Mouse (Mus musculus): Measurements from ENCODE around the gene Stmnd1. TPM values are rescaled to one million over a fixed set of nuclear protein-coding genes. Genes with fewer than 3 reads are reported as not detected.

Stmnd1 gene
- polyA plus RNA-seq, 1 experiment from 2014 or later: not detected

- H3K27ac ChIP-seq (replicated peaks; ENCODE audit: low read depth, low read length): no peak overlapping the region
- DNase-seq (ENCODE audit: low spot score): no peak
- H3K9me3 ChIP-seq (replicated peaks; ENCODE audit: control insufficient read depth, low read length): no peaks in the 10 kb centered on the region
- H3K36me3 ChIP-seq (replicated peaks; ENCODE audit: control insufficient read depth, insufficient read depth, low read depth, low read length): no peaks in the 10 kb centered on the region
- ATAC-seq (replicated peaks; ENCODE audit: insufficient number of reproducible peaks, low FRiP score, low TSS enrichment, low read depth): no peak
- no peak overlapping the region for H3K4me2 ChIP-seq (ENCODE audit: low read depth, low read length)
- no peak overlapping the region for H3K4me3 ChIP-seq (ENCODE audit: low read depth, low read length)
- no peaks in the 10 kb centered on the region; the same call in 1 of the 2 replicates for H3K4me1 ChIP-seq (ENCODE audit: control insufficient read depth, insufficient read depth, low read length)
- no peaks in the 10 kb centered on the region for H3K27me3 ChIP-seq (ENCODE audit: control insufficient read depth, insufficient read depth, low read length)
- WGBS: 69% methylated on average over 3 of the region's 3 CpGs
- H3K9ac ChIP-seq (replicated peaks; ENCODE audit: low read length): no peak overlapping the region
These were observed 5.2 kb upstream of the Stmnd1 start for GRCm38 (mm10) chr13:46268341-46268740.

- 60% methylated on average over 7 of the region's 7 CpGs for WGBS
- ATAC-seq (replicated peaks; ENCODE audit: insufficient number of reproducible peaks, low FRiP score, low TSS enrichment, low read depth): no peak
- Histone ChIP-seq H3K4me2 (ENCODE audit: low read depth, low read length) (no peak overlapping the region), H3K4me3 (ENCODE audit: low read depth, low read length) (no peak overlapping the region), H3K4me1 (ENCODE audit: control insufficient read depth, insufficient read depth, low read length) (peaks cover 3% of the 10 kb centered on the region), H3K9ac (replicated peaks; ENCODE audit: low read length) (no peak overlapping the region), H3K27me3 (ENCODE audit: control insufficient read depth, insufficient read depth, low read length) (no peaks in the 10 kb centered on the region), H3K9me3 (replicated peaks; ENCODE audit: control insufficient read depth, low read length) (no peaks in the 10 kb centered on the region), H3K36me3 (replicated peaks; ENCODE audit: control insufficient read depth, insufficient read depth, low read depth, low read length) (no peaks in the 10 kb centered on the region), H3K27ac (replicated peaks; ENCODE audit: low read depth, low read length) (no peak overlapping the region)
- no peak for DNase-seq (ENCODE audit: low spot score)
These were observed 4.6 kb upstream of the Stmnd1 start for GRCm38 (mm10) chr13:46268815-46269445.

- Histone ChIP-seq H3K36me3 (replicated peaks; ENCODE audit: control insufficient read depth, insufficient read depth, low read depth, low read length) (no peaks in the 10 kb centered on the region), H3K4me1 (ENCODE audit: control insufficient read depth, insufficient read depth, low read length) (peaks cover 3% of the 10 kb centered on the region), H3K9me3 (replicated peaks; ENCODE audit: control insufficient read depth, low read length) (no peaks in the 10 kb centered on the region), H3K27me3 (ENCODE audit: control insufficient read depth, insufficient read depth, low read length) (no peaks in the 10 kb centered on the region), H3K9ac (replicated peaks; ENCODE audit: low read length) (peak overlapping the region; percentile 26; the same call in 1 of the 2 replicates), H3K4me2 (ENCODE audit: low read depth, low read length) (peak overlapping the region; percentile 43), H3K27ac (replicated peaks; ENCODE audit: low read depth, low read length) (no peak overlapping the region), H3K4me3 (ENCODE audit: low read depth, low read length) (peak overlapping the region; percentile 13; the same call in 1 of the 2 replicates)
- no peak for ATAC-seq (replicated peaks; ENCODE audit: insufficient number of reproducible peaks, low FRiP score, low TSS enrichment, low read depth)
- WGBS: 6% methylated on average over 17 of the region's 17 CpGs
- DNase-seq (ENCODE audit: low spot score): peak; percentile 68
These were observed 589 bp upstream of the Stmnd1 start for GRCm38 (mm10) chr13:46272811-46273452.

- H3K4me3 ChIP-seq (ENCODE audit: low read depth, low read length): no peak overlapping the region
- ATAC-seq (replicated peaks; ENCODE audit: insufficient number of reproducible peaks, low FRiP score, low TSS enrichment, low read depth) (no peak), DNase-seq (ENCODE audit: low spot score) (no peak)
- no peak overlapping the region for H3K9ac ChIP-seq (replicated peaks; ENCODE audit: low read length)
- H3K4me1 ChIP-seq (ENCODE audit: control insufficient read depth, insufficient read depth, low read length): peaks cover 3% of the 10 kb centered on the region
- no peak overlapping the region for H3K27ac ChIP-seq (replicated peaks; ENCODE audit: low read depth, low read length)
- no peak overlapping the region for H3K4me2 ChIP-seq (ENCODE audit: low read depth, low read length)
- no peaks in the 10 kb centered on the region for H3K36me3 ChIP-seq (replicated peaks; ENCODE audit: control insufficient read depth, insufficient read depth, low read depth, low read length)
- 92% methylated on average over 4 of the region's 4 CpGs for WGBS
- H3K9me3 ChIP-seq (replicated peaks; ENCODE audit: control insufficient read depth, low read length): no peaks in the 10 kb centered on the region
- H3K27me3 ChIP-seq (ENCODE audit: control insufficient read depth, insufficient read depth, low read length): no peaks in the 10 kb centered on the region
These were observed 2.2 kb downstream of the Stmnd1 start for GRCm38 (mm10) chr13:46275701-46276100.

- Histone ChIP-seq H3K27me3 (ENCODE audit: control insufficient read depth, insufficient read depth, low read length) (no peaks in the 10 kb centered on the region), H3K4me3 (ENCODE audit: low read depth, low read length) (no peak overlapping the region), H3K27ac (replicated peaks; ENCODE audit: low read depth, low read length) (no peak overlapping the region), H3K9me3 (replicated peaks; ENCODE audit: control insufficient read depth, low read length) (no peaks in the 10 kb centered on the region), H3K9ac (replicated peaks; ENCODE audit: low read length) (no peak overlapping the region), H3K4me1 (ENCODE audit: control insufficient read depth, insufficient read depth, low read length) (no peaks in the 10 kb centered on the region), H3K36me3 (replicated peaks; ENCODE audit: control insufficient read depth, insufficient read depth, low read depth, low read length) (no peaks in the 10 kb centered on the region), H3K4me2 (ENCODE audit: low read depth, low read length) (no peak overlapping the region)
- ATAC-seq (replicated peaks; ENCODE audit: insufficient number of reproducible peaks, low FRiP score, low TSS enrichment, low read depth) (no peak), DNase-seq (ENCODE audit: low spot score) (no peak)
- WGBS: 90% methylated on average over 2 of the region's 2 CpGs
These were observed 9.0 kb downstream of the Stmnd1 start for GRCm38 (mm10) chr13:46282543-46282942.

GRCm38 (mm10) chr13:46287801-46288200 is 14.3 kb downstream of the Stmnd1 start:
- Histone ChIP-seq H3K27me3 (ENCODE audit: control insufficient read depth, insufficient read depth, low read length) (no peaks in the 10 kb centered on the region), H3K9ac (replicated peaks; ENCODE audit: low read length) (no peak overlapping the region), H3K4me2 (ENCODE audit: low read depth, low read length) (no peak overlapping the region), H3K36me3 (replicated peaks; ENCODE audit: control insufficient read depth, insufficient read depth, low read depth, low read length) (no peaks in the 10 kb centered on the region), H3K9me3 (replicated peaks; ENCODE audit: control insufficient read depth, low read length) (no peaks in the 10 kb centered on the region), H3K27ac (replicated peaks; ENCODE audit: low read depth, low read length) (no peak overlapping the region), H3K4me3 (ENCODE audit: low read depth, low read length) (no peak overlapping the region), H3K4me1 (ENCODE audit: control insufficient read depth, insufficient read depth, low read length) (no peaks in the 10 kb centered on the region)
- WGBS: 57% methylated on average over 8 of the region's 8 CpGs
- ATAC-seq (replicated peaks; ENCODE audit: insufficient number of reproducible peaks, low FRiP score, low TSS enrichment, low read depth) (no peak), DNase-seq (ENCODE audit: low spot score) (peak; percentile 71)

GRCm38 (mm10) chr13:46288372-46288771 is 14.9 kb downstream of the Stmnd1 start:
- Histone ChIP-seq H3K9ac (replicated peaks; ENCODE audit: low read length) (no peak overlapping the region), H3K27me3 (ENCODE audit: control insufficient read depth, insufficient read depth, low read length) (no peaks in the 10 kb centered on the region), H3K27ac (replicated peaks; ENCODE audit: low read depth, low read length) (no peak overlapping the region), H3K4me2 (ENCODE audit: low read depth, low read length) (no peak overlapping the region), H3K9me3 (replicated peaks; ENCODE audit: control insufficient read depth, low read length) (no peaks in the 10 kb centered on the region), H3K4me3 (ENCODE audit: low read depth, low read length) (no peak overlapping the region), H3K36me3 (replicated peaks; ENCODE audit: control insufficient read depth, insufficient read depth, low read depth, low read length) (no peaks in the 10 kb centered on the region), H3K4me1 (ENCODE audit: control insufficient read depth, insufficient read depth, low read length) (no peaks in the 10 kb centered on the region)
- 62% methylated on average over 5 of the region's 5 CpGs for WGBS
- DNase-seq (ENCODE audit: low spot score): peak; percentile 34
- no peak for ATAC-seq (replicated peaks; ENCODE audit: insufficient number of reproducible peaks, low FRiP score, low TSS enrichment, low read depth)

- WGBS: 78% methylated on average over 1 of the region's 1 CpGs
- Histone ChIP-seq H3K27ac (replicated peaks; ENCODE audit: low read depth, low read length) (no peak overlapping the region), H3K9ac (replicated peaks; ENCODE audit: low read length) (no peak overlapping the region), H3K4me3 (ENCODE audit: low read depth, low read length) (no peak overlapping the region), H3K27me3 (ENCODE audit: control insufficient read depth, insufficient read depth, low read length) (no peaks in the 10 kb centered on the region), H3K9me3 (replicated peaks; ENCODE audit: control insufficient read depth, low read length) (no peaks in the 10 kb centered on the region), H3K36me3 (replicated peaks; ENCODE audit: control insufficient read depth, insufficient read depth, low read depth, low read length) (no peaks in the 10 kb centered on the region), H3K4me2 (ENCODE audit: low read depth, low read length) (no peak overlapping the region), H3K4me1 (ENCODE audit: control insufficient read depth, insufficient read depth, low read length) (no peaks in the 10 kb centered on the region)
- DNase-seq (ENCODE audit: low spot score): no peak
- ATAC-seq (replicated peaks; ENCODE audit: insufficient number of reproducible peaks, low FRiP score, low TSS enrichment, low read depth): no peak
These were observed 17.0 kb downstream of the Stmnd1 start for GRCm38 (mm10) chr13:46290537-46290936.
